Mouse (Mus musculus) stomach, postnatal 0 days (tissue): Measurements from ENCODE around the gene Etv2.

Experiments used
- CTCF ChIP-seq: IDR thresholded peaks from 2 replicates; pipeline ENCODE4 v1.5.1; 2016; ENCODE audit warnings: antibody characterized with exemption, low read depth, mild to moderate bottlenecking, moderate library complexity
- EP300 ChIP-seq: optimal IDR thresholded peaks from 2 replicates; pipeline ENCODE3; 2016; ENCODE audit warnings: antibody characterized with exemption

DNA sequence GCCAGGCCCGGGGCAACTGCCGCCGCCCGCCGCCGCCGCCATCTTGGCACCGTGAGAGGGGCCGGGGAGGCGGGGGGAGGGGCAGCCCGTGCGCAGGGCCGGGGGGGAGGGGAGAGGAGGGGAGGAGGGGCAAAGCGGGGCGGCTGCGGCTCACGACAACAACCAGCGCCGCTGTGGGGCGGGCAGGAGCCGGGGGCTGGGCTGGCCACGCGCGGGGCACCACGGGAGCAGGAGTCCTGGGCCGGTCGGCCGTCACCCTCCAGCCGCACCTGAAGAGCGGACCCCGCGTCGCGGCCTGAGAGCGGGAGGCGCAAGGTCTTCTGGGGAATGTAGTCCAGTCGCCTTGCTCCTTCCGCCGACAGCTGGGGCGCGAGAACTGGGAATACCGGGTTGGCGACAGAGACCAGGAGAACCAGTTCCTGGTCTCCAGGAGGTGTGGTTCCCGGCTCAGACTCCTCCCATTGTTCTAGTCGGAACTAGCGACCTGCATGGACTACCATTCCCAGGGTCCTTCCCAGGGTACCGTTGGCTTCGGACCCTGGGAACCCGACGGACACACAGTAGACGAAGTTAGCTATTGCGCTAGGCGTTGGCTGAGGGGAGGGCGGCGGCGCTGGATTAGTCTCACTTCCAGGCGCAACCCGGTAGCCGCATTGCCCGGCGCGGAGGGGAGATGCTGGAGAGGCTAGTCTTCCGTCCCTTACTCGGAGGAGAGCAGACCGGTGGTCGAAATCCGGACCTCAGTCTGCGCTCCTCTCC is 46.8 kb downstream of the Etv2 start, which contains the start of gene Kmt2b:
- TF ChIP-seq CTCF = no peak
- peak; percentile 81 for TF ChIP-seq EP300
